Mouse (Mus musculus) kidney, postnatal 0 days (tissue): Measurements from ENCODE around the gene Rimkla. TPM values are rescaled to one million over a fixed set of nuclear protein-coding genes. Genes with fewer than 3 reads are reported as not detected.

Experiments
- ATAC-seq: fragments of 200-750 bp; cut with Nextera tagmentation; replicated peaks from 2 replicates; pipeline ENCODE4 v1.8.0; 2017; ENCODE audit warnings: low read depth, moderate number of reproducible peaks, moderate TSS enrichment, moderate library complexity; ENCODE audit not compliant: low FRiP score
- DNase-seq: peaks from one replicate; pipeline ENCODE4 v3.0.0-alpha.2; 2016; ENCODE audit warnings: low spot score
- H3K27ac ChIP-seq: fragments of 300-500 bp; sonication (generic); 2 replicates; pipeline ENCODE4 v1.5.1; 2014; ENCODE audit warnings: mild to moderate bottlenecking
- H3K27me3 ChIP-seq: fragments of 300-500 bp; sonication (generic); 2 replicates; pipeline ENCODE4 v1.6.1; 2014; ENCODE audit warnings: low read length, mixed read lengths; ENCODE audit not compliant: insufficient read depth
- H3K36me3 ChIP-seq: fragments of 300-500 bp; sonication (generic); 2 replicates; pipeline ENCODE4 v1.6.1; 2014; ENCODE audit warnings: low read length, mixed read lengths; ENCODE audit not compliant: insufficient read depth
- H3K4me1 ChIP-seq: fragments of 300-500 bp; sonication (generic); replicated peaks from 2 replicates; pipeline ENCODE4 v1.6.1; 2014; ENCODE audit warnings: antibody characterized with exemption, low read length, mixed read lengths; ENCODE audit not compliant: insufficient read depth
- H3K4me2 ChIP-seq: fragments of 300-500 bp; sonication (generic); 2 replicates; pipeline ENCODE4 v1.6.1; 2014; ENCODE audit warnings: mild to moderate bottlenecking, low read length, moderate library complexity, mixed read lengths
- H3K4me3 ChIP-seq: fragments of 300-500 bp; sonication (generic); replicated peaks from 2 replicates; pipeline ENCODE4 v1.5.1; 2014; ENCODE audit warnings: low read depth, low read length
- H3K9ac ChIP-seq: fragments of 300-500 bp; sonication (generic); 2 replicates; pipeline ENCODE4 v1.6.1; 2014; ENCODE audit warnings: low read depth, low read length
- H3K9me3 ChIP-seq: fragments of 300-500 bp; sonication (generic); replicated peaks from 2 replicates; pipeline ENCODE4 v1.6.1; 2016; ENCODE audit warnings: low read length, inconsistent platforms, mixed read lengths
- CTCF ChIP-seq: IDR thresholded peaks from 2 replicates; pipeline ENCODE4 v1.5.1; 2016; ENCODE audit warnings: antibody characterized with exemption, low read depth, mild to moderate bottlenecking, moderate library complexity
- WGBS: fragments of 180-500 bp; shearing (Covaris S2); extraction: QIAGEN DNeasy Blood & Tissue Kit; methylation state at CpG from one replicate; pipeline ENCODE4 v1.1.7; 2014; 5-methylcytosine and 5-hydroxymethylcytosine counted together
- polyA plus RNA-seq: library from polyadenylated mRNA; unstranded; fragments of >200 nt; fragmentation: Nextera tagmentation; extraction: Ambion mirVana; gene quantifications from 2 replicates; pipeline ENCODE4 v1.2.1, GENCODE M21; 2015

Rimkla gene
- polyA plus RNA-seq, 1 experiment from 2014 or later, result 1.7 TPM

- 74% methylated on average over 2 of the region's 2 CpGs for WGBS
- Histone ChIP-seq H3K4me2 (no peak overlapping the region), H3K27me3 (no peaks in the 10 kb centered on the region), H3K27ac (no peak overlapping the region), H3K9me3 (no peaks in the 10 kb centered on the region), H3K4me3 (no peak overlapping the region), H3K4me1 (no peaks in the 10 kb centered on the region), H3K9ac (no peak overlapping the region), H3K36me3 (no peaks in the 10 kb centered on the region)
- peak; percentile 17; the same call in 1 of the 2 replicates for TF ChIP-seq CTCF
- DNase-seq, result no peak
- ATAC-seq, result no peak
These were observed 19.2 kb upstream of the Rimkla start for GRCm38 (mm10) chr4:119511591-119511990.

GRCm38 (mm10) chr4:119498319-119498848 is 6.0 kb upstream of the Rimkla start:
- H3K9me3 ChIP-seq, result no peaks in the 10 kb centered on the region
- no peaks in the 10 kb centered on the region for H3K36me3 ChIP-seq
- no peaks in the 10 kb centered on the region for H3K4me1 ChIP-seq
- H3K4me2 ChIP-seq, result no peak overlapping the region
- DNase-seq, result no peak
- no peak for TF ChIP-seq CTCF
- ATAC-seq, result no peak
- no peak overlapping the region for H3K9ac ChIP-seq
- no peak overlapping the region for H3K27ac ChIP-seq
- 36% methylated on average over 5 of the region's 5 CpGs for WGBS
- no peak overlapping the region for H3K4me3 ChIP-seq
- no peaks in the 10 kb centered on the region for H3K27me3 ChIP-seq

- ATAC-seq (no peak), DNase-seq (no peak)
- no peak overlapping the region for H3K9ac ChIP-seq
- H3K4me2 ChIP-seq, result peak overlapping the region; percentile 70
- no peaks in the 10 kb centered on the region for H3K4me1 ChIP-seq
- no peak overlapping the region for H3K27ac ChIP-seq
- no peak for TF ChIP-seq CTCF
- no peaks in the 10 kb centered on the region for H3K9me3 ChIP-seq
- no peaks in the 10 kb centered on the region for H3K36me3 ChIP-seq
- WGBS, result 42% methylated on average over 10 of the region's 10 CpGs
- no peaks in the 10 kb centered on the region for H3K27me3 ChIP-seq
- peak overlapping the region; percentile 37; the same call in 1 of the 2 replicates for H3K4me3 ChIP-seq
These were observed 502 bp upstream of the Rimkla start for GRCm38 (mm10) chr4:119492933-119493327.

GRCm38 (mm10) chr4:119490806-119491205 is 1.6 kb downstream of the Rimkla start:
- ATAC-seq (no peak), DNase-seq (no peak)
- TF ChIP-seq CTCF, result peak; percentile 55

GRCm38 (mm10) chr4:119489666-119490065 is 2.8 kb downstream of the Rimkla start:
- DNase-seq (no peak), ATAC-seq (no peak)
- no peak overlapping the region for H3K9ac ChIP-seq
- H3K27me3 ChIP-seq, result no peaks in the 10 kb centered on the region
- WGBS, result 94% methylated on average over 10 of the region's 10 CpGs
- no peak overlapping the region for H3K4me3 ChIP-seq
- TF ChIP-seq CTCF, result no peak
- H3K4me2 ChIP-seq, result no peak overlapping the region
- H3K9me3 ChIP-seq, result no peaks in the 10 kb centered on the region
- H3K27ac ChIP-seq, result no peak overlapping the region
- H3K4me1 ChIP-seq, result no peaks in the 10 kb centered on the region
- H3K36me3 ChIP-seq, result no peaks in the 10 kb centered on the region

More at GRCm38 (mm10) chr4:119490806-119491205, 1.6 kb downstream of the Rimkla start:
- Histone ChIP-seq H3K4me1 (no peaks in the 10 kb centered on the region), H3K9ac (no peak overlapping the region), H3K4me2 (no peak overlapping the region), H3K27me3 (no peaks in the 10 kb centered on the region), H3K9me3 (no peaks in the 10 kb centered on the region), H3K36me3 (no peaks in the 10 kb centered on the region), H3K4me3 (no peak overlapping the region), H3K27ac (no peak overlapping the region)
- WGBS, result 77% methylated on average over 3 of the region's 3 CpGs

GRCm38 (mm10) chr4:119484882-119485281 is 7.5 kb downstream of the Rimkla start:
- no peaks in the 10 kb centered on the region for H3K4me1 ChIP-seq
- WGBS, result 75% methylated on average over 7 of the region's 7 CpGs
- no peak overlapping the region for H3K4me3 ChIP-seq
- H3K27me3 ChIP-seq, result no peaks in the 10 kb centered on the region
- H3K27ac ChIP-seq, result no peak overlapping the region
- no peaks in the 10 kb centered on the region for H3K36me3 ChIP-seq
- H3K4me2 ChIP-seq, result no peak overlapping the region
- no peaks in the 10 kb centered on the region for H3K9me3 ChIP-seq
- no peak overlapping the region for H3K9ac ChIP-seq
- TF ChIP-seq CTCF, result no peak
- no peak for DNase-seq
- no peak for ATAC-seq

GRCm38 (mm10) chr4:119483051-119483450 is 9.4 kb downstream of the Rimkla start:
- ATAC-seq (peak; percentile 49; the same call in 1 of the 2 replicates), DNase-seq (no peak)
- H3K27me3 ChIP-seq, result no peaks in the 10 kb centered on the region
- TF ChIP-seq CTCF, result no peak
- no peaks in the 10 kb centered on the region for H3K4me1 ChIP-seq
- H3K4me2 ChIP-seq, result no peak overlapping the region
- no peaks in the 10 kb centered on the region for H3K36me3 ChIP-seq
- 51% methylated on average over 9 of the region's 9 CpGs for WGBS
- no peak overlapping the region for H3K27ac ChIP-seq
- H3K9ac ChIP-seq, result no peak overlapping the region
- no peak overlapping the region for H3K4me3 ChIP-seq
- H3K9me3 ChIP-seq, result no peaks in the 10 kb centered on the region
